ENCODE assay signal across 23 mouse cellular contexts in genomic region chr1:24938303-24939263, GRCm38 (mm10).
DNase-seq lines count a peak whose midpoint lies in the region; ATAC-seq and TF ChIP-seq lines count a peak whose summit lies in the region.
"Had no signal": no experiment of that assay in that cellular context is flagged by ENCODE, and none has a peak within 500 bp of the region (broad histone marks: within the 10 kb centered on the region; RNA-seq: fewer than 3 reads in every experiment).

No protein-coding gene starts in this region.

- no peak for TF ChIP-seq CTCF in brain, embryonic 14.5 days (IDR thresholded peaks at IDR 0.05; ENCODE audit: borderline replicate concordance, extremely low read depth, insufficient read depth, insufficient read length)
- TF ChIP-seq CTCF in forebrain, postnatal 0 days (IDR thresholded peaks at IDR 0.05; ENCODE audit: low read depth) = no peak

- no peak overlapping the region for H3K9ac ChIP-seq in midbrain, embryonic 11.5 days (ENCODE audit: low read length)
- H3K9ac ChIP-seq in midbrain, embryonic 14.5 days (replicated peaks; ENCODE audit: low read length) = no peak overlapping the region
- H3K9ac ChIP-seq in forebrain, embryonic 11.5 days (ENCODE audit: low read length) = no peak overlapping the region
- H3K9ac ChIP-seq in forebrain, postnatal 0 days = no peak overlapping the region
- H3K9ac ChIP-seq in kidney, embryonic 15.5 days = no peak overlapping the region
- H3K9ac ChIP-seq: intestine, embryonic 15.5 days; limb, embryonic 13.5 days; liver, embryonic 12.5 days had no signal

- 0 out of 2 replicates have a peak, but pooled peaks have one; percentile 30 for ATAC-seq in midbrain, embryonic 11.5 days (ENCODE audit: low FRiP score)
- ATAC-seq in midbrain, embryonic 14.5 days (ENCODE audit: low FRiP score, low TSS enrichment) = no peak
- ATAC-seq in forebrain, embryonic 11.5 days (replicated peaks; ENCODE audit: low FRiP score) = peak; percentile 79
- peak; percentile 61 for ATAC-seq in forebrain, postnatal 0 days
- ATAC-seq in kidney, embryonic 15.5 days (replicated peaks; ENCODE audit: low FRiP score) = no peak
- ATAC-seq: intestine, embryonic 15.5 days; liver, embryonic 12.5 days had no signal

- no peaks in the 10 kb centered on the region for H3K36me3 ChIP-seq in midbrain, embryonic 11.5 days (ENCODE audit: control insufficient read depth, insufficient read depth, low read length)
- H3K36me3 ChIP-seq in midbrain, embryonic 14.5 days (ENCODE audit: control insufficient read depth, insufficient read depth, low read length) = no peaks in the 10 kb centered on the region
- H3K36me3 ChIP-seq in forebrain, embryonic 11.5 days (ENCODE audit: control insufficient read depth, insufficient read depth, low read length) = no peaks in the 10 kb centered on the region
- H3K36me3 ChIP-seq in forebrain, postnatal 0 days (ENCODE audit: insufficient read depth) = no peaks in the 10 kb centered on the region
- no peaks in the 10 kb centered on the region for H3K36me3 ChIP-seq in kidney, embryonic 15.5 days
- H3K36me3 ChIP-seq: intestine, embryonic 15.5 days; limb, embryonic 13.5 days; liver, embryonic 12.5 days had no signal

- H3K27me3 ChIP-seq in midbrain, embryonic 11.5 days (ENCODE audit: control insufficient read depth, insufficient read depth, low read length) = no peaks in the 10 kb centered on the region
- H3K27me3 ChIP-seq in midbrain, embryonic 14.5 days (ENCODE audit: control insufficient read depth, insufficient read depth, low read length) = no peaks in the 10 kb centered on the region
- H3K27me3 ChIP-seq in forebrain, embryonic 11.5 days (ENCODE audit: control insufficient read depth, insufficient read depth, low read length) = no peaks in the 10 kb centered on the region
- no peaks in the 10 kb centered on the region for H3K27me3 ChIP-seq in forebrain, postnatal 0 days (ENCODE audit: insufficient read depth, low read length)
- no peaks in the 10 kb centered on the region for H3K27me3 ChIP-seq in kidney, embryonic 15.5 days
- H3K27me3 ChIP-seq: intestine, embryonic 15.5 days; limb, embryonic 13.5 days; liver, embryonic 12.5 days had no signal

- DNase-seq in midbrain, embryonic 11.5 days (ENCODE audit: low spot score, missing footprints) = no peak
- DNase-seq in midbrain, embryonic 14.5 days = no peak
- DNase-seq in brain, embryonic 14.5 days (ENCODE audit: low read depth) = peak; percentile 84
- no peak for DNase-seq in forebrain, embryonic 11.5 days (ENCODE audit: low spot score)
- no peak for DNase-seq in forebrain, postnatal 0 days
- no peak for DNase-seq in lung, postnatal 10 days
- no peak for DNase-seq in cerebellum, postnatal 36 days
- DNase-seq: adrenal gland, postnatal 36 days; cerebellum, adult 2 months; gastrocnemius, postnatal 14 days; heart, adult 11 months; kidney, adult 9 months; kidney, postnatal 36 days; layer of hippocampus, adult 9-11 months; lung, adult 18-20 months; lung, postnatal 14 days; right cerebral cortex, postnatal 25 days; spleen, adult 18-20 months had no signal

- WGBS in midbrain, embryonic 11.5 days = 47% methylated on average over 3 of the region's 3 CpGs
- 39% methylated on average over 3 of the region's 3 CpGs for WGBS in midbrain, embryonic 14.5 days
- 29% methylated on average over 3 of the region's 3 CpGs for WGBS in forebrain, embryonic 11.5 days
- WGBS in forebrain, postnatal 0 days = 15% methylated on average over 3 of the region's 3 CpGs
- 61% methylated on average over 3 of the region's 3 CpGs for WGBS in kidney, embryonic 15.5 days

- no peak overlapping the region for H3K4me3 ChIP-seq in midbrain, embryonic 11.5 days (ENCODE audit: low read depth, low read length)
- H3K4me3 ChIP-seq in midbrain, embryonic 14.5 days (replicated peaks; ENCODE audit: low read depth, low read length) = no peak overlapping the region
- no peak overlapping the region for H3K4me3 ChIP-seq in forebrain, embryonic 11.5 days (ENCODE audit: low read depth, low read length)
- H3K4me3 ChIP-seq in forebrain, postnatal 0 days (ENCODE audit: low read depth, low read length) = no peak overlapping the region
- H3K4me3 ChIP-seq in kidney, embryonic 15.5 days (replicated peaks) = no peak overlapping the region
- H3K4me3 ChIP-seq: intestine, embryonic 15.5 days; limb, embryonic 13.5 days; liver, embryonic 12.5 days had no signal

- H3K27ac ChIP-seq in midbrain, embryonic 11.5 days (ENCODE audit: low read depth, low read length) = no peak overlapping the region
- no peak overlapping the region for H3K27ac ChIP-seq in midbrain, embryonic 14.5 days (replicated peaks; ENCODE audit: low read depth, low read length)
- no peak overlapping the region for H3K27ac ChIP-seq in forebrain, embryonic 11.5 days (ENCODE audit: low read depth, low read length)
- H3K27ac ChIP-seq in forebrain, postnatal 0 days (ENCODE audit: low read depth, low read length) = no peak overlapping the region
- no peak overlapping the region for H3K27ac ChIP-seq in kidney, embryonic 15.5 days
- H3K27ac ChIP-seq: intestine, embryonic 15.5 days; limb, embryonic 13.5 days; liver, embryonic 12.5 days had no signal

- H3K4me1 ChIP-seq in midbrain, embryonic 11.5 days (ENCODE audit: control insufficient read depth, insufficient read depth, low read length) = no peaks in the 10 kb centered on the region
- H3K4me1 ChIP-seq in midbrain, embryonic 14.5 days (ENCODE audit: control insufficient read depth, insufficient read depth, low read length) = no peaks in the 10 kb centered on the region
- H3K4me1 ChIP-seq in forebrain, embryonic 11.5 days (replicated peaks; ENCODE audit: control insufficient read depth, insufficient read depth, low read length) = no peaks in the 10 kb centered on the region; the same call in 1 of the 2 replicates
- H3K4me1 ChIP-seq in forebrain, postnatal 0 days (ENCODE audit: insufficient read depth) = no peaks in the 10 kb centered on the region
- H3K4me1 ChIP-seq in kidney, embryonic 15.5 days = no peaks in the 10 kb centered on the region
- H3K4me1 ChIP-seq: intestine, embryonic 15.5 days; limb, embryonic 13.5 days; liver, embryonic 12.5 days had no signal

- TF ChIP-seq POLR2A in brain, embryonic 14.5 days (IDR thresholded peaks at IDR 0.05; ENCODE audit: borderline replicate concordance, extremely low read depth, insufficient read depth, insufficient read length, poor library complexity, severe bottlenecking) = no peak

- no peaks in the 10 kb centered on the region for H3K9me3 ChIP-seq in midbrain, embryonic 11.5 days (ENCODE audit: control insufficient read depth, low read length)
- no peaks in the 10 kb centered on the region for H3K9me3 ChIP-seq in midbrain, embryonic 14.5 days (ENCODE audit: control insufficient read depth, low read length)
- H3K9me3 ChIP-seq in forebrain, embryonic 11.5 days (ENCODE audit: control insufficient read depth, low read length) = no peaks in the 10 kb centered on the region
- no peaks in the 10 kb centered on the region for H3K9me3 ChIP-seq in forebrain, postnatal 0 days (ENCODE audit: low read length)
- H3K9me3 ChIP-seq in kidney, embryonic 15.5 days (replicated peaks) = no peaks in the 10 kb centered on the region
- H3K9me3 ChIP-seq: intestine, embryonic 15.5 days; limb, embryonic 13.5 days; liver, embryonic 12.5 days had no signal

- no peak overlapping the region for H3K4me2 ChIP-seq in midbrain, embryonic 11.5 days
- H3K4me2 ChIP-seq in midbrain, embryonic 14.5 days (ENCODE audit: low read length) = no peak overlapping the region
- H3K4me2 ChIP-seq in forebrain, embryonic 11.5 days (ENCODE audit: low read depth, low read length, severe bottlenecking) = no peak overlapping the region
- H3K4me2 ChIP-seq in forebrain, postnatal 0 days (ENCODE audit: low read depth) = no peak overlapping the region
- no peak overlapping the region for H3K4me2 ChIP-seq in kidney, embryonic 15.5 days
- H3K4me2 ChIP-seq: heart, embryonic 11.5 days; intestine, embryonic 15.5 days; limb, embryonic 13.5 days; liver, embryonic 12.5 days had no signal

Comparison
In these comparisons a context has a peak if more than half of its experiments do, and no peak if none do; other contexts are left out.
1. ATAC-seq: peak in midbrain, embryonic 11.5 days (single experiment), forebrain, embryonic 11.5 days (single experiment) and forebrain, postnatal 0 days (single experiment); none in midbrain, embryonic 14.5 days (single experiment) and kidney, embryonic 15.5 days (single experiment).